In genomic region chr9:121347981-121348380, GRCm38 (mm10) we compare ENCODE assay signal across 8 mouse cellular contexts. TPM values are rescaled to one million over a fixed set of nuclear protein-coding genes. Genes with fewer than 3 reads are reported as not detected.
A peak's percentile ranks its signal among the peaks of the same experiment; 100 is the strongest.
DNase-seq lines count a peak whose midpoint lies in the region; ATAC-seq lines count a peak whose summit lies in the region.

No protein-coding gene starts in this region.

- peaks cover 56% of the 10 kb centered on the region for H3K4me1 ChIP-seq in intestine, embryonic 15.5 days (replicated peaks)

- H3K4me2 ChIP-seq in intestine, embryonic 15.5 days (replicated peaks), result 0 out of 2 replicates have a peak overlapping the region, but pooled peaks have one; percentile 28

- H3K27ac ChIP-seq in intestine, embryonic 15.5 days, result peak overlapping the region; percentile 79

- 32% methylated on average over 10 of the region's 10 CpGs for WGBS in intestine, embryonic 15.5 days

- no peaks in the 10 kb centered on the region for H3K27me3 ChIP-seq in intestine, embryonic 15.5 days (replicated peaks)

- H3K9me3 ChIP-seq in intestine, embryonic 15.5 days, result no peaks in the 10 kb centered on the region

- H3K9ac ChIP-seq in intestine, embryonic 15.5 days, result no peak overlapping the region

- peak; percentile 63 to 75 for DNase-seq in cerebellum, adult 18-20 months
- DNase-seq in cerebellum, postnatal 14 days, result no peak
- DNase-seq in cerebellum, postnatal 25 days, result peak; percentile 63 to 65
- peak; percentile 49 to 81 for DNase-seq in gastrocnemius, postnatal 4 days (ENCODE audit: low spot score in 2 of 2)
- peak; percentile 78 for DNase-seq in lung, postnatal 14 days
- DNase-seq in thymus, postnatal 4 days, result no peak

- no peaks in the 10 kb centered on the region for H3K36me3 ChIP-seq in intestine, embryonic 15.5 days

- H3K4me3 ChIP-seq in intestine, embryonic 15.5 days (replicated peaks), result no peak overlapping the region

- no peak for ATAC-seq in intestine, embryonic 15.5 days
- ATAC-seq in megakaryocyte progenitor cell, adult 5-6 weeks (replicated peaks; ENCODE audit: poor library complexity), result no peak

RNA-seq across cellular contexts. Expression of gene Trak1, which starts 50.7 kb away (rescaled TPM):
- total RNA-seq in gastrocnemius, postnatal 4 days (2021), result 100 to 1,000 TPM; 193 to 204 TPM
- polyA plus RNA-seq in intestine, embryonic 15.5 days (2015; fragmentation: Nextera tagmentation; extraction: Ambion mirVana), result 20.9 and 26.5 TPM in 2 replicates
- total RNA-seq in megakaryocyte progenitor cell, adult 5-6 weeks (2015), result 30.2 and 33.4 TPM in 2 replicates
- 21.0 and 24.0 TPM in 2 replicates for total RNA-seq in megakaryocyte progenitor cell, adult 5-6 weeks (2017)

Comparison
In these comparisons a context has a peak if more than half of its experiments do, and no peak if none do; other contexts are left out.
1. DNase-seq: peak in cerebellum, adult 18-20 months (2 of 2), cerebellum, postnatal 25 days (2 of 2), gastrocnemius, postnatal 4 days (2 of 2) and lung, postnatal 14 days (single experiment); none in cerebellum, postnatal 14 days (0 of 2) and thymus, postnatal 4 days (single experiment).
2. RNA of gene Trak1, which starts 50.7 kb away (total RNA-seq): 193 to 204 TPM in gastrocnemius, postnatal 4 days; 21.0 to 33.4 TPM in megakaryocyte progenitor cell, adult 5-6 weeks; every median in the first group is over 4 times any median in the second.